Mouse (Mus musculus) bone marrow macrophage, adult 2 months (primary cell): ENCODE data around the gene Has1.

Experiments
- CTCF ChIP-seq: IDR thresholded peaks from 2 replicates; pipeline ENCODE4 v1.5.1; 2012; ENCODE audit warnings: low read depth, mild to moderate bottlenecking, low read length, moderate library complexity
- POLR2A ChIP-seq: IDR thresholded peaks from 2 replicates; pipeline ENCODE4 v1.6.1; 2012; ENCODE audit warnings: mild to moderate bottlenecking, low read depth, low read length, borderline replicate concordance

GRCm38 (mm10) chr17:17840796-17841195 lies 14.2 kb downstream of the Has1 start:
- no peak for TF ChIP-seq POLR2A
- TF ChIP-seq CTCF, result no peak
